Mouse (Mus musculus) adipocyte (in vitro differentiated cells): ENCODE measurements around the gene Dtd1.

ENCODE experiments used
- DNase-seq: peaks from one replicate; pipeline ENCODE4 v3.0.0-alpha.2; 2016; ENCODE audit warnings: low spot score

Gene Dtd1

DNA sequence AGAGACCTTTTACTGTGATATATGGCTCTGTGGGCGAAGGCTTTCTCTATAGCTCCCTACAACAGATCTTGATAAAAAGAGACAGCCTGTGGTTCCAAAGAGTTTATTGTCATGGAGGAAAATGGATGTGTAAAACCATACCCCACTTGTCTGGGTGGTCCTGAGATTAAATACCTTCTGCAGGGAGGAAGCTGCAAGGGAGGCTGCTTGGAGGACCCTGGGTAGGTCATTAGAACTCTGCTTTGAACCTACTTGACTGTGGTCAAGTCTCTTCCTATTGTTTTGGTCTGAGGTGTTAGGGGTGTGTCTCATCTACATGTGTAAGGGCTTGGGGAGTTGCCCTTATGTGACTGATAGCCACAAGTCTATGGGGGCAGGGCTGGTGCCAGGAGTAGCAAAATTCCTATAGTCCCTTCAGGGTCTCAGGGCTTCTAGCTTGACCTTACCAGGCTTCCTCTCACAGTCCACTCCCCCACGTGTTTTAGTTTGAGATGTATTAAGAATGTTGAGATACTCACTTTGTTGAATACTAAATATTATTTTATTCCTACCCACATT, 115.6 kb downstream of the Dtd1 start:
- no peak for DNase-seq

DNA sequence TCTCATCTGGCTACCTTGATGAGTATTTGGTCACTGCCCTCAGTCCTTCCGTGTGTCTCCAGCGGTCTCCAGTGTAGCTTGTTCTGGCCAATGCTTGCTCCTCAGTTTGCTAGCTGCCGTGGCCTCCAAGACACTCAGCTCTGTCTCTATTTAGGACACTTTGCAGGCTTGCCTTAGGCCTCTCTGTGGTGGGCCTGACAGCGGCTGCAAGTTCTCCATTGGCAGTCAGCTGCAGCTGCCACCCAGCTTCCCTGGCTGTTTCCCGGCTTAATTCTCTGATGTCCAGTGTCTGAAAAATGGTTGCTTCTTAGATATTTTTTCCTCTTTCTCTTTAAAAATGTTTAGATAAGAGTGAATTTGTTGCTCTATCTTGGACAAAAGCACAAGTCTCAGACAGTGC, 116.6 kb downstream of the Dtd1 start:
- DNase-seq = no peak

DNA sequence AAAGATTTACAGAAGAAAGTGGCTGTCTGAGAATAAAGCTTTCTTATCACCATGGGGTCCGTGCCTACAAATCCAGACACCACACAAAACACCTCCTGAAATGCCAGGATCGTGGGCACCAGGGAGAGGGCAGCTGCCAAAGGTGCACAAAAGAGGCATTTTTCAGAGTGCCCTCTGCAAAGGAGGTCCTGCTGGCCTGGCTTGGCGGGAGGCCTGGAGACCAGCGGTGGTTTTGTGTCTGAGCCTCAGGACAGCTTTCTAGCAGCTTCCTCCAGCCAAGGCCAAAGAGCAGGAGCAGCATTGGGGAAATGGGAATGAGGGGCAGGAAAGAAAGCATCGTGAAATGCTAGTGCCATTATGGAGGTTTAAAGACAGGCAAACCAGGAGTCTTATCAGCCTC, 118.6 kb downstream of the Dtd1 start:
- DNase-seq = no peak

DNA sequence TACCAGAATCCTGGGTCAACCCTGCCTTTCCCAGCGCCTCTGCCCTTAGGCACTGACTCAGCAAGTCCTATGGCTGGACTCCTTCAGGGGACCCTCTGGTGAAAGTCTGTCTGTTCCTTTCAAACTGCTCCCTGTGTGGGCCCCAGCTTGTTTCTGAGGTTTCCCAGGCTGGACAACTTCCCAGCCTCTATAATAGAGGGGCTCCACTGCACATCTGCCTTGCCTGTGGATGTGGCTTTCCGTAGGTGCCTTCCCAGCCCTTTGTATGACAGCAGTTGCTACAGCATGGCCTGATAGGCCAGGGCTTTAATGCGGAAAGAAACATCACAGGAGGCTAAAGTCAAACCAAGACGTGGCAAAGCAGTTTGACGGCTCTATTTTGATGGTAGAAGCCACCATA, 119.6 kb downstream of the Dtd1 start:
- no peak for DNase-seq

DNA sequence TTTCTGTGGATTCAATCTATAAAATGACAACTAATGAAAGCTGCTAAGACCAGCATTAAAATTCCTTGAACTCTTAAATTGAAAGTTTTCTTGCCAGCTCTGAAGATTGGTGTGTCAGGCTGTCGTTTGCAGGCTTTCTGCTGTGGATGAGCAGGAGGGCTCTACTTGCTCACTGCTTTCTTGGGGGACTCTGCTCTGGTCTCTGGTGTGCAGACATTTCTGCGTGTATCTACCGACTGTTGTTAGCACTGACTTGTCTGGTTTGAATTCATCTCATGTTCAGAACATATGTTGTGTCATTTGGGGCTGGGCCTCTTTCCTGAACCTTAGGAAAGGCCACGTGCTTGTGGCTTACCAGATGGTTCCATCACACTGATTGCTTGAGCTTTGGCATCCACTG, 120.0 kb downstream of the Dtd1 start:
- no peak for DNase-seq

DNA sequence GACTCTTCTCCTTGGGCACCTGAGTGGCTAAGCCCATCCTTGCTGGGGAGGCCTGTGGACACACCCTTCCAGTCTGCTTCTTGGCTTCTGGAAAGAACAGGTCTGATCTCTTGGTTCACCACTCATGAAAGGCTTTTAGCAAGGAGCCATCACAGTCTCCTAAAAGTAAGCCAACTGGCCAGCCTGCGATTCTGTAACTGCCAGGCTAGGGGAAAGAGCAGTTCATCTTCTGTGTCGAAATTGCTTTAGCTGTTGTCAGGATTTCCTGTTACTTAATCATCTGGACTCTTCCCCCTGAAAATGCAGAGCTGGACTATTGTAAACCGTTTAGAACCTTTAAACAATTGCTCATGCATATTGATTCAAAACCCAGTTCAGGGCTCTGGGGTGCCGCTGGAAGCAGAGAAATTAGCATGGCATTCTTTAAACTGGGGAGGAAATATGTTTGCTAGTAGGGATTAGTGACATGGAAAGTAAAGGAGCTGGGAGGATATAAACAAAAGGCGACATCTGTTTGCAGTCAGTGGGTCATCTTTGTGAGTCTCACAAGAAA, 120.8 kb downstream of the Dtd1 start:
- peak; percentile 82 for DNase-seq

DNA sequence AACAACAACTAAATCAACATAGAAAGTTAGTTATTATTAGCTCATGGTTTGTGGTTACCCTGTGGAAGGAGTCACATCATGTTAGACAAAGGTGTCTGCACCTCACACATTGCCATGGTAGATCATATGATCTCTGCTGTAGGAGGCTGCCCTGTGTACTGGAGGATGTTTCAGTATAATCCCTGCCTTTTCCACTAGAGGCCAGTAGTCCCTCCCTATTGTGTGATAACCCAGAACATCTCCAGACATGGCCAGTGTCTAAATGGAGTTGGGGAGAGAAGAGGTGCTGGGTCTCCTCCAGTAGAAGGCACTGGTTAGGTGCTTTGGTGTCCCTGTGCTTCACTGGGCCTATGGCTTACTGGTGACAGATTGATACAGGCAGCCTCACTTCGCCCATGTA, 125.0 kb downstream of the Dtd1 start:
- DNase-seq = peak; percentile 67

DNA sequence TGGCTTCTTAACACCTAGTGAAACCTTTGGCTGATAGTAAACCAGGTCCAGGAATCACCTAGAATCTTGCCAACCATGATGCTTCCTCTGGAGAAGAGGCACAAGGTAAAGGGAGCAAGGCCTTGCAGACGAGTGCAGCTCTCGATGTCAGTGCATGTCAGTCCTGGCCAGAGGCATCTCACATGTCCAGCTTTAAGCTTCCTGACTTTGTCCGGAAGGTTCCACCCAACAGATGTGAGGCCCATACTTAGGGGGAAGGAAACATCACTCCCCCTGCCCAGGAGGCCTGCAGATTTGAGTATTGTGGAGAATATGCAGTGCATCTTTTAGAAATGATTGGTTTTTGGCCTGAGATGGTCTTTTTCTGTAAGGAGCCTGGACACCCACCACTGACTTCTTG, 127.4 kb downstream of the Dtd1 start:
- DNase-seq = no peak

DNA sequence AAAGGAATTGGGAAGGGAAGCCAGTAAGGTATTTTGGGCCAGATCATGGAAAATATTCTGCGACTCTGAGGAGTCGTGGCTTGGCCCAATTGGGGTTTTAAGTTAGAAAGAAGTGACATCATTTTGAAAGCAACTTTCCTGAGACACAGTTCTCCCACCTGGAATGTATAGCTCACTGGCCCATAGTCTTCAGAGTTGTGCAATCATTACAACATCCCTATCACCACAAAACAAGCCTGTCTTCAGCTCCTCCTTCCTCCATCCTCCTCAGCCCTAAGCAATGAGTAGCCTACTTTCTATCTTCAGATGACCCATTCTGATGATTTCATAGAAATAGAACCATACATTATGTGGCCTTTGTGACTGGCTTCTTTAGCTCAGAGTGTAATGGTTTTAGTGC, 130.1 kb downstream of the Dtd1 start:
- DNase-seq = no peak

DNA sequence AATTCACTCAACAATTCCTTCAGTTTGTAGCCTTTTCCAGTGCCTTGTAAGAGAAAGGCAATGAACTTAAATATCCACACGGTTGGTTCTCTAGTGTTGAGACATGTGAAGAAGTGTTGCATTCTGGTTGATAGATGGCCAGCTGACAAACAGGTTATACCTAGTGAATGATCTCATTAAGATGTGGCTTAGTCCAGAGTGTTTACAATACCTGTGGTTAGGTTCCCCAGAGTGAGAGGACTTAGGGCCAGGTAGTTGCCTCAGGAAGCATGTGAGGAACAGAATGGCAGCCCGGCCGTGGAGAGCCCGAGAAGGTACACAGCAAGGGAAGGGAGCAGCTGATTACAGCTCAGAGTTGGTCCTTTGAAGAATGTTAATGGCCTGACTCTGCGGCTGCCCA, 138.5 kb downstream of the Dtd1 start:
- no peak for DNase-seq

DNA sequence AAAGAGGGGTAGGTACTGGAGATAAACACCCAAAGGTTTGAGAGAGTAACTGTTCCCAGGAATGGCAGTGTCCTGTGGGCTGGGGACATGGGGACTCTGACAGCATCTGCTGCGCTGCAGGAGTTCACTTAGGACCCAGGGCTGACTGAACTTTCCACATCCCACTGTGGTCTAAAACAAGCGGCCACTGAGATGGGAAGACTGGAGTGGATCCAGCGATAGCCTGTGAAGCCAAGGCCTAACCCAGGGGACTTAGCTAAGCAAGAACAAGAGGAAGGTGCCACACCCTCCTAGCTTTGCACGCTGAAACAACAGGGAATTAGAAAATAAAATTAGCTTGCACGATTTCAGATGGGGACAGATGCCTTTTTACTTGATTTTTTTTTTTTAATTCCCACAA, 138.9 kb downstream of the Dtd1 start:
- DNase-seq = no peak

DNA sequence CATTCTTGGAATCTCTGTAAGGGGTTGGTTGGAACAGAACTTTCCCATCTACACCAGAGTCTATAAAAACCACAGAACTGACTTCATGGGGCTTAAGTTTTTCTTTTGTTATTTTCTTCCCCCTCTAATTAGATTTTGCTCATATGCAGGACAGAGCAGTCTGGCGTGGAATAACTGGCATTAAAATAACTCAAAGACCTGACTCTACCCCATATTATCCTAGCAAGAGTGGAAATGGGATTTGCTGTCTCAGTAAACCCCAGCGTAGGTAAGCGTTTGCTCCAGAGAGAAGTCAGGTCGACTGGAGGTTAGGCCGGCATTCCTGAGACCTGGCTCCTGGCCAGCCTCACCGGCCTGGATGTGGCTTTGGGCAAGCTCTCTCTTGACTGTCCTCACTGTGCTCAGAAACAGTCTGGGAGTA, 140.9 kb downstream of the Dtd1 start:
- no peak for DNase-seq

DNA sequence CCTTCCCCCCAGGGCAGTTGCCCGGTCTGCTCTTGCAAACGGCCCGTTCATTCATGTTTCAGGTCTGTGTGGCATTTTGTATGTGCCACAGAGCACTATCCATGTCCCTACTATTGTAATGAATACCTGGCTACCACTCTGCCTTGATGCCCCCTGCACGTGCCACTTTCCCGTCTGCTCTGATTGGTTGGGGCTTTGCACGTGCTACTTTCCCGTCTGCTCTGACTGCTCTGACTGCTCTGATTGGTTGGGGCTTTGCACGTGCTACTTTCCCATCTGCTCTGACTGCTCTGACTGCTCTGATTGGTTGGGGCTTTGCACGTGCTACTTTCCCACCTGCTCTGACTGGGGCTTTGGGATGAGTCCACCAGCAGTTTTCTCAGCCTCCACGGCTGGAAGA, 142.3 kb downstream of the Dtd1 start:
- no peak for DNase-seq

DNA sequence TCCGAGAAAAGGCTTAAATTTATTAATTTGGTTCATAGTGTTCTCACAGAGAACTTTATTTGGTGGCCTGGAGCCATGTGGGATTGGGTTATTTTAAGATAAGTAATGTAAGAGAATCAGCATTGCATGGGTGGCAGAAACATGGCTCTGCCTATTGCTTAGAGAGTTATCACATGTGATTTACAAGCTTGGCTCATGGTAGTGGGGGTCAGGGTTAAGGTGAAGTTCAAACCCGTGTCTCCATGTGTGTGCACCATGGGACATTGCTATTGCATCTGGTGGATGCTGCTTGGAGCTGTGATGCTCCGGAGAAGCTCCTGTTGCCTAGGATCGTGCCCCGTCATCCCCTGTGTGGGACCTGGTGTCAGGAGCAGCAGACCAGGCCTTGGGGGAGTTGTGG, 143.6 kb downstream of the Dtd1 start:
- no peak for DNase-seq

DNA sequence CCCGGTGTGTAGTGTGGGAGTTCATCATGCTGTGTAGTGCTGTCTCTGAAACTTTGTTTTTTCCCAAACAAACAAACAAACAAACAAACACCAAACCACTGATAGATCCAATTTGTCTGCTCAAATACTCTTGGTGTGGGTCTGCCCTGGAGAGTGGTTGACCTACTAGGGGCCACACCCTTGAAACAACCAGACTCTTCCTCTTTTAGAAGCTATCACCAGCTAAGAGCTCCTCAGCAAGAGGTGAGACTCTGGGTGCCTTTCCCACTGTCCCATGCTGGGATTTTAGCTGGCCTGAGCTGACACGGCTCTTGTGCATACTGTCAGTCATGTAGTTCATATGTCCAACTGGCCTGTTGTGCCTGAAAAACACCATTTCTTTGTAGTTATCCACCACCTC, 145.6 kb downstream of the Dtd1 start:
- no peak for DNase-seq

DNA sequence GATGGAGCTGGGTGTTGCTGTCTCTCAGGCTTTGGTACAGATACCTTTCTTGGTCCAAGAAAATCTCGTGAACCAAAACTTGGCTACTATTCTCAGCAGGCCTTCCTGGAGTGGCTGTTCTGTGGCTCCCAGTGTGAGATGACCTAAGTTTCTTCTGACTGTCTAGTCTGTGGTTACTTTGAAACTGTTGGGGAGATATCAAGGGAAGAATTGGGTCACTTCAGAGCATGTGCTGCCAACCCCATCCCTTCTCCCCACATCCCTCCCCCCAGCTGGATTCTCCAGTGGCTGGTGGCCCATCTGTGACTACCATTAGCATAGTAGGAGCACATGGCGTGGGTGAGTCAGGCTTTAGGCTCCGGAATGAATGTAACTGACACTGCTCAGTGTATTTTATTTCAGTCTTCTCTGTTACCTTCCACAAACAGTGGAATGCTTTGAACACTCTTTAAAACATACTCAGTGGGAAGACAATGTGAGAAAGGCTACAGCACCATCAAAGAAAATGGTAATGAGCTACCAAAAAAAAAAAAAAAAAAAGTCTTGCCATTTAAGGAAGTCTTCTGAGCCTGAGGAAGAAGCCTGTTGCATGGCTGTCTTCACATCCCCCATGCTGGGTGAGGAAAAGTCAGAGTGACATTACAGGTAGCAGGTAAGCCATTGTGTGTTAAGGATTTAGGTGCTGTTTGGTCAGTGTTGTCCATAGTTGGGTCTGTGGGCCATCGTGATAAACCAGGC, 146.5 kb downstream of the Dtd1 start:
- no peak for DNase-seq

DNA sequence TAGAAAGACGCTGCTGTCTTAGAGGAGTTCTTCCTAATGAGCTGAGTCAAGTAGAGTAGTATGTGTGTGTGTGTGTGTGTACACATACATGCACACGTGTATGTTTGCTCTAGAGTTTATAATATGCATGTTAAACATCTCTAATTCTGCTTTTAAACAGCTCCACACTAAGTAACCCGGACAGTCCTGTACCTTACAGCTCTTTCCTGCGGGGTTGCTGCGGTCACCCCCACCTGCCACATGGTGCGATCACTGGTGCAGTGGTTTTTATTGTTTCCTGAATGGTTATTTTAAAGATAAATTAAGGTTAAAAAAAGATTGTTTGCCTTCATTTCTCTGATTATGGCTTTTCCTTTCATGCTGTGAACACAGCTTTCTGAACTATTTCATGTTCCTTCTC, 153.9 kb downstream of the Dtd1 start:
- DNase-seq = no peak

DNA sequence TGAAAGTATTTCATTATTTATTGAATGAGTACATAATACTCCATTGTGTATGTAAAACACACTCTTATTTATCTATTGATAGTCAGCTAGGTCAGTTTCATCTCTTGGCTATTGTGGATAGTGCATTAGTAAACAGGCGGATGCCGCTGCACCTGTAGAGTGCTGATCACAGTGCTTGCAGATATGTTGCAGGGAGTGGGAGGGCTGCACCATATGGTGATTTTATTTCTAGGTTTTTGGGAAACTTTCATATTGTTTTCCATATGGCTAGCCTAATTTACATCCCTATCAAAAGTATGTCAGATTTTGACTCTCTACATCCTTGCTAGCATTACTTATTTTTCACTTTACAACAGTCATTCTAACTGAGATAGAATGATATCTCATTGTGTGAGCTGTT, 155.3 kb downstream of the Dtd1 start:
- DNase-seq = no peak

DNA sequence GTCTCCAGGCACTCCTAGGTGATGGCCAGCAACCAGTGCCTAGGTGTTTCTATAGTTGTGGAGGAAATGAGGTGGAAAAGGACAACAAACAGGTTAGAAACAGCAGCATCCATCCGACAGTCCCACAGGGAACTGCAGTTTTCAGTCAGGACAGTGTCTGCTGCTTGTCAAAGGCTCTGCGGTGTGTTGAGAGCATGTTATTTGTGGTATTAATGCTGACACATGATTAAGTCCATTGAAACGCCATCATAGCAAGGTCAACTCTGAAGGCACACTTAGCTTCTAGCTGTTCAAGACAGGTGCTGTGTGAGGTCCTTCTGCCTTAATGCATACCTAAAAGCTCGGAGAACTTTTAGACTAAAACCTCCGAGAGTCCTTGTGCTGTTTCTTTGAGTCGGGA, 161.0 kb downstream of the Dtd1 start:
- no peak for DNase-seq

DNA sequence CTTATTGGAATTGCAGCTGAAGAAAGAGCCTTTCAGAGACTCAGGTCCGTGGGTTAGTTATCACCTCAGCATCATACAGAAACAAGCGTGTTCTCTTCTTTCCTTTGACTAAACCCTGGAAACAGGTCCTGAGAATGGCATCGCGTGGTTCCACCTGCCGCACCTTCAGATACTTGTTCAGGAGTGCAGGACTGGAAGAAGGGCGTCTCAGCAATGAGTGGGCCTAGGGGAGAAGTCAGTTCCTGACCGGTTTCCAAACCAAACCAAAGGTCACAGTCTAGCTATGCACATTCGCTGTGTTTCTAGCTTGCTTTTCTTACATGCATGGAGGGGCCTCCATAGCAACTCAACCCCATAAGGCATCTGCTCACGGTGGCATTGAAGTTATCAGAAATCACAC, 164.0 kb downstream of the Dtd1 start:
- no peak for DNase-seq

DNA sequence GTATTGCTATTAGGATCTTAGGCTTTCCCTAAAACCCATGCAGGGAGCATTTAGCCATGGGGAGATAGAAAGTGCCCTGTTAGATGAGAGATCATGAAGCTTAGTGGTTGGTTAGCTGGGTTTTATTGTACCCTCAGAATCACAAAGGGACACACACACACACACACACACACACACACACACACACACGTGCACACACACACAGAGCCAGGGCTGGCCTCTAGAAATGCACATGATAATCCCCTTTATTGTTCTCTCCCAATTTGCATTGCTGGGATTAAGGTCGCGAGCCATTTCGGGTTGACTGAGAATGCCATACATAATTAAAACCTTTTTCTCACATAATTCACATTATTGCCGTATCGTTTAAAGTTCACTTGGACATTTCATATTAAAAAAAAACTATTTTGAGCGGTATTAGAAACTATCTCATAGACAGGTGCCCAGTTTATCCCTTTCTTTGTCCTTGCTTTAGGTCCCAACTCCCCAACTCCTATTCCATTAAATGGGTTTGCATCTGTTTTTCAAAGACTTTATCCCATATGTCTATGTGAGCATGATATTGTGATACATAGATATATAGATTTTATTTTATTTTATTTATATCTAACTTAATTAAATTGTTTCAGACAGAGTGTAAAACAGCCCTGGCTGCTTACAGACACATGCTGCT, 164.6 kb downstream of the Dtd1 start:
- DNase-seq = no peak

DNA sequence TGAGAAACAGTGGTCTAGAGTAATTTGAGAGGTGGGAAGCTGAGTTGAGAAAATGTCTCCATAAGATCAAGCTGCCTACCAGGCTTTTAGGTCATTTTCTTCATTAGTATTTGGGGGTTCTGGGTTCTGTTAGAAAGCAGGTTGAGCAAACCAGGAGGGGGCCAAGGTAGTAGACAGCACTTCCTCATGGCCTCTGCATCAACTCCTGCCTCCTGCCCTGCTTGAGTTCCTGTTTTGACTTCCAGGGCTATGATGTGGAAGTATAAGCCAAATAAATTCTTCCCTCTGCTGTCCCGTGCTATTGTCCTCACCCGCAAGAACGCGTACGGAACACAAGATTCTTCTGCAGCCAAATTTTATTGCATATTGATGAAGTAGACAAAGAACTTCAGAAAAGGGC, 165.5 kb downstream of the Dtd1 start:
- DNase-seq = no peak

DNA sequence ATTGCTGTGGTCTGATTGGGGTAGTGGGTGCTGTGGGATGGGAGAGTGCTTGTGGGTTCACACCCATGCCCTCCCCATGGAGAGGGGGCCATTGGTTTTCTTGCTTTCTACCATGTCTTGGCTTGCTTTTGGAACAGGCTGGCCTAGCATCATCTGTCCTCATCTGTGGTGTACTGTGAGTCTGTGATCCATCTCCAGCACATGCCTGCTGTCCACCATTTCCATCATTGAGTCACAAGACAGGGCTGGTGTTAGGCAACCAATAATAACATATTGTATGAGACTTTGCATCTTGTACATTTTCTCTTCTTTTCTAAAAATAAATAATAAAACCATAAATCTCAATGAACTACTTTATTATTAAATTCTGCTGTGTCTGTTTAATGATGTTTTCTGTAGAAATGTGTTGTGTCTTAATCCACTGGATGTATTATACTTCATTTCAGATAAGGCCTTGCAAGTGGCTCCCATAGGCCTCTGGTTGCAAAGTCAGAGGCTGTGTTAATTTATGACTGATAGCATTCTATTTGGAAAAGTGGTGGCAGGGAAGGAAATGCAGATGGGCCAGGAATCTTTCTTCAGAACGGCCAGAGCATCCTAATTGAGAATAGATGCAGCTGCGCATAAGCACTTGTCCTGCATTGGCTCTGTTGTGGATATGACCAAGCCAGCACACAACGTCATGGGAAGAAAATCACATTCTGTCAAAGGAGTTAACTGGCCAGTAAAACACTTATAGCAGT, 168.8 kb downstream of the Dtd1 start:
- DNase-seq = no peak
